Mouse (Mus musculus): ENCODE measurements around the gene Bicd2. TPM values are rescaled to one million over a fixed set of nuclear protein-coding genes. Genes with fewer than 3 reads are reported as not detected.

Gene Bicd2
- total RNA-seq, 2 experiments from 2014 or later = 19.9 to 23.1 TPM

GRCm38 (mm10) chr13:49400139-49400538 is 58.8 kb downstream of the Bicd2 start:
- DNase-seq = peak; percentile 54

DNA sequence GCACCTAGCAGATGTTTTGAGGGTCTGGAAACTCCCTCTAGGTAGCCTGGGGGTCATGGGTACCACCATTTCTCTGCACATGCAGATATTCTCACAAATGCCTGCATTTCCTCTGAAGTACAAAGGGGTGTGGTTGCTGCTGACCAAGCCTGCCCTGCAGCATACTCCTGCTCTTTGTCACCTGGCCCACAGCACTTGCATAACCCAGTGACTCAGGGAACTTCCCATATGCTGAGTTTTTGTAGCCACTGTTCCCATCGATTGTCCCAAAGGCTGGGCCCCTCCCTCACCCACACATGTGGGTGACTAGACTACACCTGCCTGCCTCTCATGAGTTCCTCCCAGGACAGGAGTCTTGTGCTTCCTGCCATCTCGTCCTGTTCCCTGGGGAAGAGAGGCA is 61.2 kb downstream of the Bicd2 start:
- DNase-seq = no peak

- no peak for DNase-seq
These were observed 66.4 kb downstream of the Bicd2 start for GRCm38 (mm10) chr13:49407795-49408194.

- DNase-seq = peak; percentile 98
These were observed 79.6 kb downstream of the Bicd2 start, which contains the start of gene Ippk for GRCm38 (mm10) chr13:49420754-49421605. TSS of gene Ippk (plus strand) at chr13:49421249.

- DNase-seq = peak; percentile 25
These were observed 80.2 kb downstream of the Bicd2 start for GRCm38 (mm10) chr13:49421606-49421917.

GRCm38 (mm10) chr13:49421959-49422358 is 80.6 kb downstream of the Bicd2 start:
- DNase-seq = no peak

GRCm38 (mm10) chr13:49426736-49427135 is 85.4 kb downstream of the Bicd2 start:
- DNase-seq = no peak

DNA sequence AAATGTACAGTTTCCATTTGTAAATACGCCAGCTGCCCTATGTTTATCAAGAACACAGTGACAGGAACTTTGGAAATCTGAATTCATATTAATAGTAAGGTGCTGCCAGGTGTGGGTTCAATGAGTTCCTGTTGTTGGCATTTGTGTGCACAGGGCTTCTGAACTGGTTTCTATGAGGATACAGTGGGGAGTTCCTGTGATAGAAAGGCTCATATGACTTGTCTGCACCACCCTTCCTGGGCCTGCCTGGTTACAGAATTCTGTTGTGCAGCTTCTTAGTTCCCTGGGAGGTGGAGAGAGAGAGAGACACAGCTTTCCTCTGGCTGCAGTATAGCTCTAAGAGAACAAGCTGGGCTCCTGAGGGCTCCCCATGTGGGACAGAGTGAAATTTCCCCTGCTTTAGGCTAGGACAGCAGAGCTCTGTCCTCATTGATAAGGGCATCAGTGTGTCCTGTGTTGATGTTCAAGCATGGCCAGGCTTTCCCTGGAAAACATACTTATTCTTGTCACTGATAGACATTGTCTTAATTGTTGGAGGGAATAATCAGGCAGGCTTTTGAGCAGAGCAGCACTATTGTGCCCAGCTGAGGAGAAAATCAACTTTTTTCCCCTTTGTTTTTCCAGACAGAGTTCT is 86.8 kb downstream of the Bicd2 start:
- DNase-seq = no peak

DNA sequence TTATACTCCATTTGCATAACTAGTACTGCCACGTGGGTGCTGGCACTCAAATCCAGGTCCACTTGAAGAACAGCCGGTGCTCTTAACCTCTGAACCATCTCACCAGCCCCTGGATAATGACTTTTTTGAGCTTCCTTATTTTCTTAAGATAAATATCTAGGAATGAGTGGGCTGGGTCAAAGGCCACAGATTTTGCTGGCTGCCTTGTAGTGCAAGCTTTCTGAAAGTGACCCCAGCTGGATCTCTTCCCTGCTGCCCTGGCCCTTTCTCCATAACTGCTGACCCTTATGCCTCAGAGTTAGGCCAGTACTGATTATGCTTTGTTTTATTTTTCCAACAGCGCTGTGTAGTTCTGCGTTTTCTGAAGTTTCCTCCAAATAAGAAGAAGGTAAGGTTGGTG is 89.1 kb downstream of the Bicd2 start:
- DNase-seq = no peak

DNA sequence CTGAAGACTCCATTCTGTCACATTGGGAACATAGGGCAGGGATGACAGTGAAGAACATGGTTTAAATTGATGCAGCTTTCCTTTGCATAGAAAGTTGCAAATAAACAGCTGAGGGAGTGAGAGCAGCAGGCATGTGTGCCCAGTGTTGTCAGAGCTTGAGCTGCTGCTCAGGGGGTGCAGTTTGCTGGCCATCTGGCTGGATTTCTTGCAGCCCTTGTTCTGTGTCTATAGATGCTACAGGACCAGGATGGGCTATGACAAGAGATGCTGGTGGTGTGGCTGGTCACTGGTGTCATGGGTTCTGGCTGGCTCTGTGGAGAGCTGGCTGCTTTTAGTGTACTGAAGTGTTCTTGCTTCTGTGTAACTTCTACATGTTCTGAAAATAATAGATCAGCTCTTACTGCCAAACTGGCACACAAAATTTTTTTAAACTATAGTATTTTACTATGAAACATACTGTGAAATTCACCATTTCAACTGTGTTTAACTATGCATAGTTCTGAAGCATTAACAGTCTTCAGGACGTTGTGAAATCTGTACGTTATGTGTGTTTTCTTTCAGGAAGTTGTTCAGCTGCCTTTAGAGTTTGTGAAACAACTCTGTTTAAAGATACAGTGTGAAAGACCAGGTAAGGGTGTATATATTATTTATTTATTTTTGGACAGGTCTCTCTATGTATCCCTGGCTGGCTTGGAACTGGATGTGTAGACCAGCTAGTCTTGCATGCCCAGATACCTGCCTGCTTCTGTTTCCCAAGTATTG is 92.1 kb downstream of the Bicd2 start:
- no peak for DNase-seq

DNA sequence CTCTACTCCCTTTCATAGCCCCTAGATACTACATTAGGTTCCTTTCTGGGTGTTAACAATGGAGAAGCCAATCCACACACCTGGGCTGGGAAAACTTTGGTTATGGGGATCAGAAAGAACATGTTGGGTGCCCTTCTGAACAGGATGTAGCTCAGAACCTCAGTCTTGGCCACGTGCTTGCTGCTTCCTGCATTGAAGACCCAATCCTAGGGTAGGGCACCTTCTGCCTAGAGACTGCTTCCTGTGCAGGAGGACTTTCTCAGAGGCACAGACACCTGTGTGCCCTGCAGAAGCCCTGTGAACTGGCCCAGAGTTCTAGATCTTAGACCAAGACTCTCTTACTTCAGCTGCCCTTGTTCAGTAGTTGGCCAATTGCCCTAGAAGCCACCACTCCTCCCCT is 94.4 kb downstream of the Bicd2 start:
- DNase-seq = no peak

DNA sequence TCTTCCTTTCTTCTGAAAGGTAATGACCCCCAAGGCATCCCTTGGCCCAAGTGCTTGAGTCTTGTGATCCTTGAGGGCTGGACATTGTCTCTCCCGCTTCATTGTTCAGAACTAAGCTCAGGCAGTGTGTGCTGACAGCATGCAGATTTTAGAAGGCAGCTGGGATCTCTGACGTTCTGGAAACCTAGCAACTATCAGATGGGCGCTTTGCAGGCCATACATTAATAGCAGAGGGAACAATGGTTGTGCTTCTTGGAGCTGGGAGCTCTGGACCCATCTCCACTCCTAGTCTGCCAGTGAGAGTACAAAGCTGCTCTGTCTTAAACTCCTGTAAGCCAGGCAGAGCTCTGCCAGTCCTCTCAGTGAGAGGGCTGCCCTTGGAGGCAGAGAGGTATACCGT is 94.8 kb downstream of the Bicd2 start:
- DNase-seq = no peak

Other genes with a start within 250 kb of the Bicd2 start
- gene Wnk2, start 193.6 kb upstream of the Bicd2 start, total RNA-seq (2021) = 10 to 100 TPM; 51.0 to 62.2 TPM
- gene Ninj1, start 154.1 kb upstream of the Bicd2 start, total RNA-seq (2021) = 10 to 100 TPM; 15.8 to 18.8 TPM
- 100 to 1,000 TPM in 1 of 2 experiments, 10 to 100 TPM in 1; 93.6 to 118 TPM for gene Card19, start 125.5 kb upstream of the Bicd2 start, total RNA-seq (2021)
- under 1 TPM in 1 of 2 experiments, not detected in 1; 0.26 TPM for gene Susd3, start 92.9 kb upstream of the Bicd2 start, total RNA-seq (2021)
- under 1 TPM; 0.54 to 0.97 TPM for gene Fgd3, start 21.3 kb upstream of the Bicd2 start, total RNA-seq (2021)
- 1 to 10 TPM; 5.1 to 6.0 TPM for gene Ippk, start 79.7 kb downstream of the Bicd2 start, total RNA-seq (2021)
- gene Tes3-ps, start 151.7 kb downstream of the Bicd2 start, total RNA-seq (2021) = 1 to 10 TPM; 1.2 to 1.4 TPM
- 10 to 100 TPM in 1 of 2 experiments, 1 to 10 TPM in 1; 9.6 to 10.9 TPM for gene Ecm2, start 163.2 kb downstream of the Bicd2 start, total RNA-seq (2021)
- 10 to 100 TPM; 20.3 to 34.4 TPM for gene Aspn, start 202.9 kb downstream of the Bicd2 start, total RNA-seq (2021)
- 1 to 10 TPM; 2.4 to 2.7 TPM for gene Omd, start 240.9 kb downstream of the Bicd2 start, total RNA-seq (2021)